Mouse (Mus musculus) CH12.LX (cell line): ENCODE data around the gene Bmf. TPM values are rescaled to one million over a fixed set of nuclear protein-coding genes. Genes with fewer than 3 reads are reported as not detected.

Experiments
- DNase-seq: peaks from one replicate; pipeline ENCODE4 v3.0.0-alpha.2; 2013; ENCODE audit errors: extremely low read depth
- H3K27ac ChIP-seq: 2 replicates; pipeline ENCODE4 v1.5.1; 2012; ENCODE audit warnings: low read depth, mild to moderate bottlenecking, control low read depth, moderate library complexity; ENCODE audit not compliant: insufficient read depth
- H3K27me3 ChIP-seq: replicated peaks from 2 replicates; pipeline ENCODE3; 2012; ENCODE audit warnings: inconsistent platforms
- H3K36me3 ChIP-seq, 2 experiments: replicated peaks in 1 of 2; 2 replicates each; pipeline versions ENCODE3 to v1.6.1; 2012; ENCODE audit warnings: inconsistent platforms in 1 of 2, low read length in 1 of 2, mild to moderate bottlenecking in 1 of 2, mixed read lengths in 1 of 2, moderate library complexity in 1 of 2; ENCODE audit not compliant: control insufficient read depth in 1 of 2, insufficient read depth in 1 of 2
- H3K4me1 ChIP-seq, 2 experiments: 2 replicates each; pipeline ENCODE4 v1.6.1; 2012; ENCODE audit warnings: inconsistent platforms in 1 of 2, moderate library complexity in 1 of 2; ENCODE audit not compliant: insufficient read depth in 2 of 2, control insufficient read depth in 1 of 2
- H3K4me2 ChIP-seq: 2 replicates; pipeline ENCODE4 v1.6.1; 2012; ENCODE audit warnings: low read depth, mild to moderate bottlenecking, control low read depth; ENCODE audit not compliant: poor library complexity, insufficient read depth, severe bottlenecking
- H3K4me3 ChIP-seq, 3 experiments: fragments of 150-350 bp in 1 of 3; sonication (generic) in 1 of 3; replicated peaks in 1 of 3; 2 replicates each; pipeline versions ENCODE3 to v1.5.1; 2011 to 2012; ENCODE audit warnings: low read depth in 2 of 3, low read length in 2 of 3, mild to moderate bottlenecking in 2 of 3, moderate library complexity in 2 of 3, control low read depth in 1 of 3, improper control_type of control experiment in 1 of 3, inconsistent platforms in 1 of 3, mixed read lengths in 1 of 3; ENCODE audit not compliant: poor library complexity in 1 of 3
- H3K79me2 ChIP-seq: replicated peaks from 2 replicates; pipeline ENCODE4 v1.6.1; 2012; ENCODE audit warnings: mild to moderate bottlenecking, moderate library complexity; ENCODE audit not compliant: control insufficient read depth, poor library complexity, insufficient read depth, severe bottlenecking; ENCODE audit errors: extremely low read depth
- H3K9ac ChIP-seq: 2 replicates; pipeline ENCODE4 v1.6.1; 2012; ENCODE audit warnings: low read depth, mild to moderate bottlenecking, control low read depth, moderate library complexity; ENCODE audit not compliant: insufficient read depth
- H3K9me3 ChIP-seq: replicated peaks from 2 replicates; pipeline ENCODE3; 2012; ENCODE audit warnings: low read length, inconsistent platforms, mixed read lengths
- CTCF ChIP-seq, 2 experiments: IDR thresholded peaks in 1 of 2; conservative IDR thresholded peaks in 1 of 2; 2 replicates each; pipeline ENCODE4 v1.5.1; 2011 to 2012; ENCODE audit warnings: low read depth in 2 of 2, low read length in 2 of 2, improper control_type of control experiment in 1 of 2, inconsistent platforms in 1 of 2, mild to moderate bottlenecking in 1 of 2, moderate library complexity in 1 of 2
- EP300 ChIP-seq: IDR thresholded peaks from 2 replicates; pipeline ENCODE4 v1.6.1; 2011; ENCODE audit warnings: low read length, improper control_type of control experiment
- ETS1 ChIP-seq: conservative IDR thresholded peaks from 2 replicates; pipeline ENCODE4 v1.6.1; 2012; ENCODE audit warnings: low read depth, mild to moderate bottlenecking, inconsistent platforms, low read length, improper control_type of control experiment, moderate library complexity
- JUND ChIP-seq: conservative IDR thresholded peaks from 2 replicates; pipeline ENCODE4 v1.6.1; 2011; ENCODE audit warnings: low read depth, low read length, improper control_type of control experiment
- MAFK ChIP-seq: IDR thresholded peaks from 2 replicates; pipeline ENCODE4 v1.6.1; 2011; ENCODE audit warnings: low read length, improper control_type of control experiment; ENCODE audit not compliant: insufficient replicate concordance
- MAX ChIP-seq: IDR thresholded peaks from 2 replicates; pipeline ENCODE4 v1.6.1; 2011; ENCODE audit warnings: low read length, improper control_type of control experiment
- MAZ ChIP-seq: IDR thresholded peaks from 2 replicates; pipeline ENCODE4 v1.6.1; 2012; ENCODE audit warnings: low read depth, mild to moderate bottlenecking, inconsistent platforms, low read length, improper control_type of control experiment, moderate library complexity
- MXI1 ChIP-seq: IDR thresholded peaks from 2 replicates; pipeline ENCODE4 v1.6.1; 2011; ENCODE audit warnings: mild to moderate bottlenecking, low read depth, low read length, improper control_type of control experiment
- NELFE ChIP-seq: IDR thresholded peaks from 2 replicates; pipeline ENCODE4 v1.6.1; 2011; ENCODE audit warnings: low read depth, low read length, improper control_type of control experiment
- NRF1 ChIP-seq: IDR thresholded peaks from 2 replicates; pipeline ENCODE4 v1.6.1; 2014; ENCODE audit warnings: low read depth, mild to moderate bottlenecking, inconsistent platforms, low read length, improper control_type of control experiment, moderate library complexity
- dilution Hi-C: fragments of 300-500 bp; cut with MboI; formaldehyde crosslinking; loops from 2 replicates; pipeline ENCODE4 v1.14.3; 2020; ENCODE audit warnings: low sequenced_read_pairs; ENCODE audit not compliant: extremely low pct_unique_long_range_greater_than_20kb, extremely low pct_ligation_motif_present
- in situ Hi-C: fragments of 300-500 bp; cut with MboI; formaldehyde crosslinking; loops from 3 replicates; pipeline ENCODE4 v1.14.3; 2019; ENCODE audit warnings: low sequenced_read_pairs, low pct_ligation_motif_present, low pct_unique_long_range_greater_than_20kb, mixed read lengths
- polyA plus RNA-seq: library from polyadenylated mRNA; unstranded; fragments of >175 nt; gene quantifications from 2 replicates; pipeline ENCODE4 v1.2.1, GENCODE M21; 2012; ENCODE audit warnings: low read depth; ENCODE audit not compliant: insufficient read length
- total RNA-seq, 2 experiments: library from RNA; depleted of rRNA; stranded (reverse); fragments of 300-350 nt in 1 of 2; fragments of >200 nt in 1 of 2; gene quantifications; 2 replicates each; pipeline ENCODE4 v1.2.3; 2012 to 2014

Gene Bmf
- total and polyA plus RNA-seq, 3 experiments = 1.4 to 5.6 (median 2.6) TPM

DNA sequence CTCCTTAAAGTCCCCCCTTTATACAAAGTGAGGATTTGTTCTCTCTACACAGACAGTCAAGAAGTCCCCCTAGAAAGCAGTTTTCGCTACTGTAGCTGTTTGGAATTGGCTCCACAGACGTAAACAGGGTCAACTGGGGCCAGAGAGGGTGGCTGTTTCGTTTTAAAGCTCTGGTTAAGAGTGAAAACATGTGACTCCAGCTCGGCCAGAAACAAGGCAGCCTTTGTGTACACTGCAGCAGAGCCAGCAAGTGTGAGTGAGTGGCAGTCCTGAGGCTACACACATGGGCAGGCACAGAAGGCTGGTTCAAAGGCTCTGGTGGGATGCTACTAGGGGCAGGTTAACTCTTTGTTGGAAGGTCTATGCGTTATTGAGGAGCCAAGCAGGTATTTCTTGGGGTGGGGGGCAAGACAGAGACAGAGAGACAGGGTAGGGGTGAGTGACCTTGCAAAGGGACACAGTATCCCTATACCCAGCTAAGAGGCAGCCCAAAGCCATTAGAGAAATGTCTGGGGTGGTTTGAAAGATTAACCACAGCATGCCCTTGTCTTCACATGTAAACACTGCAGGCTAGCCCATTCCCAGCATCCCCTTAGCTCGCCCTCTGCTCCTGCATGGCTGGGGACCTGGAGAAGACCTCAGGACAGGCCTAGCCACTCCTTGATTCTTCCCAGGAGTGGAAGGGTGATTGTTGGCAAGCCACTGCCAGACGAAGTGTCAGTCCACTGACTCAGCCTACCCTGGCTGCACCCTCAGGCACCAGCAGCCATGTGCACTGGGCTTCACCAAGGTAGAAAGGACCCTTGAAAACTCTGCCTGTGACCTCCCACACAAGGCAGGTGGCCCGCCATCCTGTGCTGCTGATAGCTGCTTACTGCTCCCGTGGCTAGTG, 29.2 kb downstream of the Bmf start:
- dilution Hi-C loops (no loop called here), in situ Hi-C loops (no loop called here)
- Histone ChIP-seq H3K36me3 (no peaks in the 10 kb centered on the region), H3K4me3 (no peak overlapping the region), H3K9ac (no peak overlapping the region), H3K4me1 (peaks cover 16 to 42% of the 10 kb centered on the region in 2 experiments), H3K79me2 (no peaks in the 10 kb centered on the region), H3K27me3 (no peaks in the 10 kb centered on the region), H3K4me2 (peak overlapping the region; percentile 21; the same call in 1 of the 2 replicates), H3K27ac (no peak overlapping the region), H3K9me3 (peaks cover 4% of the 10 kb centered on the region)
- no peak for DNase-seq
- TF ChIP-seq NELFE = no peak
- 0 out of 2 replicates have a peak, but pooled peaks have one; percentile 21 for TF ChIP-seq MAZ
- 0 out of 2 replicates have a peak, but pooled peaks have one; percentile 8 for TF ChIP-seq ETS1
- no peak for TF ChIP-seq MAFK
- TF ChIP-seq MAX = peak; percentile 43; the same call in 1 of the 2 replicates
- peak; percentile 68; the same call in 1 of the 2 replicates for TF ChIP-seq MXI1
- 0 out of 2 replicates have a peak, but pooled peaks have one; percentile 7 for TF ChIP-seq EP300

DNA sequence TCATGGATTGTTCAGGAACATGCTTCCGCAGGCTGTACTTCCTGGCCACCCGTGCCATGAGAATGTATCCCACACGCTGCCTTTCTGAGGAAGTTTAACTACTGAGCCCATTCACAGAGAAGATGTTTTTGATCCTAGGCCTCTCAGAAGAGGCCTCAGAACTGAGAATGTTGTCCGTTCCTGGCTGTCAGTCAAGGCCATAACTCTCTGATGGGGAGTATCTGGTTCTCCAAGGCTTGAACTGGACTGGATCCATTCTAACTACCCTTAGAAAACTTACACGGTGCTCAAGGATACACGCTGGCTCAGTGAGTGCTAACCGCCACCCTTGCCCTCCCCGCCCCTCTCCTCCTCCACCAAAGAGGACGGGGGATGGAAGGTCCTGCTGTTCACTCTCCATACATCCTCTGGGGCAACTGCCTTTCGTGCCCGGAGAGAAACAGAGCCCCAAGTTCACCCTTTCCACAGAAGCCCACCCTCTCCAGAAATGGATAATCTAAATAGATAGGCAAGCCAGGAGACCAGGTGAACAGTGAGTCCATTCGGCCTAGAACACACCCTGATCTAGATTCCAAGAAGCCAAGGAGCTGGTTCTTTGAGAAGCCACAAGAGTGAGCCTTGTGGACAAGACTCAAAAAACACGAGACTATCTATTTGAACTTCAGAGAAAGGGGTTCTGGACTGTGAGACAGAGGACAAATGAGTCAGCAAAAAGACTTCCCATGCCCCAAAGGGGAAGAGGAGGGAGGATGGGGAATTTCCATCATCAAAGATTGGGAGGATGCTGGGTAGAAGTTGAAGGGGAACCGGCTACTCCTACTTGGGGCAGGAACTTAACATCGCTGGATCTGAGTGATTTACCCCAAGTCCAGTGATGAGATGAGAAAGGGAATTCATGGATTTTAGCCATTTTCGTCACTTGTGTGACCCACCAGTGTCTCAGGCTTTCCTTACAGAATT, 36.8 kb downstream of the Bmf start:
- Histone ChIP-seq H3K9me3 (no peaks in the 10 kb centered on the region), H3K27ac (no peak overlapping the region), H3K79me2 (no peaks in the 10 kb centered on the region), H3K36me3 (no peaks in the 10 kb centered on the region), H3K27me3 (no peaks in the 10 kb centered on the region), H3K9ac (no peak overlapping the region), H3K4me1 (peaks cover 5 to 22% of the 10 kb centered on the region in 2 experiments; a peak in 2 of 4 replicates), H3K4me3 (no peak overlapping the region), H3K4me2 (no peak overlapping the region)
- dilution Hi-C loops = no loop called here
- no peak for TF ChIP-seq ETS1
- TF ChIP-seq MAFK = peak; percentile 31; the same call in 1 of the 2 replicates
- no peak for TF ChIP-seq NRF1
- no peak for TF ChIP-seq CTCF (conservative IDR thresholded peaks at IDR 0.05 in 1 of 2, IDR thresholded peaks at IDR 0.05 in 1 of 2; ENCODE audit: low read depth in 2 of 2, low read length in 2 of 2)
- no peak for TF ChIP-seq JUND
- DNase-seq = no peak
- in situ Hi-C loops = no loop called here
